Mouse (Mus musculus): Measurements from ENCODE around the gene Olfr201. TPM values are rescaled to one million over a fixed set of nuclear protein-coding genes. Genes with fewer than 3 reads are reported as not detected.
"Not testable (repeated sequence)": the region's sequence is repeated elsewhere in the genome, so short reads cannot be mapped to it uniquely, and the experiment has no call there.

The Olfr201 gene
- polyA plus RNA-seq, 1 experiment from 2014 or later = not detected

DNA sequence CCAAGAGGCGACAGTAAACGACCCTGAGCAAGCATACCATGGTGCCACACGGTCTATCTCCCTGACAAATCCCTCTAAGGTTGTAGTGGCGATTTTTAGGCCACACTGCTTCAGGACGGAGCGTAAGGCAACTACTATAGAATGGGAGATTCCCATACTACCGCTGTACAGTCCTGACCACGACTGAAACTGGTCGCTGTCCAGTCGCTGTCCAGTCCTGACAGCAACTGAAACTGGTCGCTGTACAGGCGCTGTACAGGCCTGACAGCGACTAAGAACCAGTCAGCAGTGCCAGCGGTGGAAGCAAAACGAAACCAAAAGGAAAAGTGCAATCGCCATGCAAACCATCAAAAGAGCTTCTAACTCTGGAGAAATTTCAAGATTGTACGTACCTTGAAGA lies 22.7 kb downstream of the Olfr201 start:
- TF ChIP-seq CTCF (IDR thresholded peaks at IDR 0.05; ENCODE audit: low read depth) = no peak
- 84% methylated on average over 17 of the region's 17 CpGs for WGBS
- no peaks in the 10 kb centered on the region for H3K4me1 ChIP-seq (ENCODE audit: insufficient read depth)
- no peak overlapping the region for H3K4me3 ChIP-seq (ENCODE audit: low read depth, low read length)
- H3K36me3 ChIP-seq (ENCODE audit: insufficient read depth) = no peaks in the 10 kb centered on the region
- H3K27ac ChIP-seq (ENCODE audit: low read depth) = no peak overlapping the region
- no peaks in the 10 kb centered on the region for H3K9me3 ChIP-seq (ENCODE audit: low read depth, low read length)
- H3K4me2 ChIP-seq = no peak overlapping the region
- no peak for ATAC-seq (ENCODE audit: insufficient read depth)
- no peak overlapping the region for H3K9ac ChIP-seq
- H3K27me3 ChIP-seq (ENCODE audit: insufficient read depth, low read length) = no peaks in the 10 kb centered on the region
- DNase-seq = peak; percentile 1

DNA sequence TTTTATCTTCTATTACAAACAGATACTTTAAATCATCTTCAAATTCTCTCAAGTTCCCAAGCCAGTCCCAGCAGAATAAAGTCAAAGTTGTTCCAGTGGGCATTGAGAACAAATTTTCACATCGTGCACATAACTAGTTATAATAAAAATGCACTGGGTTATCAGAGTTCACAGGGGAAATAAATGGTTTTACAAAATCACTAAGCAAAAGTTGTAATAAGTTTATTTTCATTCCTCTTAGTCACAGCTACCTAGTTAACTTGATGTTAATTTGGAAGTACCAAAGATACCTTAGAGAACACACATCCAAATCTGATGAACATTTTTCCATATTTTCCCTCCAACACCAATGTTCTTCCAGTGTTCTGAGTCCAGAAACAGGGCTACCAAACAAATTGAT lies 52.8 kb downstream of the Olfr201 start, which contains the start of gene Olfr199:
Olfr199 (minus strand) TSS at position 101 of the 400 bp plus-strand sequence.
- not testable (repeated sequence) for H3K27ac ChIP-seq (ENCODE audit: low read depth); H3K27me3 ChIP-seq (ENCODE audit: insufficient read depth, low read length); DNase-seq; H3K4me2 ChIP-seq; H3K36me3 ChIP-seq (ENCODE audit: insufficient read depth); H3K9ac ChIP-seq; ATAC-seq (ENCODE audit: insufficient read depth); H3K9me3 ChIP-seq (ENCODE audit: low read depth, low read length); H3K4me1 ChIP-seq (ENCODE audit: insufficient read depth); H3K4me3 ChIP-seq (ENCODE audit: low read depth, low read length)
- 60% methylated on average over 1 of the region's 1 CpGs for WGBS

DNA sequence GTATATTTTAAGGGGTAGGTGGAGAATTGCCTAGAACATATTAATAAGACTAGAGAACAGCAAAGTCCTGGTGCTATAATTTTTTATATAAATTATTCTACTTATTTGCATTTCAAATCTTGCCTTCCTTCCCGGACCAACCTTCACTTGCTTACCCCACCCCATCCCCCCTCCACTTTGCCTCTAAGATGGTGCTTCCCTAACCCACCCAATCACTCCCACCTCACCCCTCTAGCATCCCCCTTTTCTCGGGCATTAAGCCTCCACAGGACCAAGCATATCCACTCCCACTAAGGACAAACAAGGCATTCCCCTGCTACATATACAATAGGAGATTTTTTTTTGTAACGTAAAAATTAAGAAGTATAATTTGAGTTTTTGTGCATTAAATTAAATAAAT lies 54.6 kb downstream of the Olfr201 start:
- H3K9ac ChIP-seq; H3K4me3 ChIP-seq (ENCODE audit: low read depth, low read length); H3K4me1 ChIP-seq (ENCODE audit: insufficient read depth); H3K4me2 ChIP-seq; H3K27me3 ChIP-seq (ENCODE audit: insufficient read depth, low read length); H3K27ac ChIP-seq (ENCODE audit: low read depth); H3K36me3 ChIP-seq (ENCODE audit: insufficient read depth); ATAC-seq (ENCODE audit: insufficient read depth); DNase-seq; H3K9me3 ChIP-seq (ENCODE audit: low read depth, low read length): not testable (repeated sequence)
- 65% methylated on average over 3 of the region's 3 CpGs for WGBS

Other genes with a start within 250 kb of the Olfr201 start
- not detected in 2 replicates for gene Olfr186, start 242.3 kb downstream of the Olfr201 start, polyA plus RNA-seq (2014; fragmentation: Nextera tagmentation; extraction: Ambion mirVana)
- not detected in 2 replicates for gene Olfr187, start 232.9 kb downstream of the Olfr201 start, polyA plus RNA-seq (2014; fragmentation: Nextera tagmentation; extraction: Ambion mirVana)
- gene Olfr190, start 194.6 kb downstream of the Olfr201 start, polyA plus RNA-seq (2014; fragmentation: Nextera tagmentation; extraction: Ambion mirVana) = not detected in 2 replicates
- gene Olfr191, start 182.8 kb downstream of the Olfr201 start, polyA plus RNA-seq (2014; fragmentation: Nextera tagmentation; extraction: Ambion mirVana) = not detected in 2 replicates
- not detected in 2 replicates for gene Olfr193, start 160.8 kb downstream of the Olfr201 start, polyA plus RNA-seq (2014; fragmentation: Nextera tagmentation; extraction: Ambion mirVana)
- not detected in 2 replicates for gene Olfr194, start 151.6 kb downstream of the Olfr201 start, polyA plus RNA-seq (2014; fragmentation: Nextera tagmentation; extraction: Ambion mirVana)
- not detected in 2 replicates for gene Olfr195, start 125.6 kb downstream of the Olfr201 start, polyA plus RNA-seq (2014; fragmentation: Nextera tagmentation; extraction: Ambion mirVana)
- gene Olfr196, start 102.2 kb downstream of the Olfr201 start, polyA plus RNA-seq (2014; fragmentation: Nextera tagmentation; extraction: Ambion mirVana) = not detected in 2 replicates
- not detected in 2 replicates for gene Olfr198, start 69.1 kb downstream of the Olfr201 start, polyA plus RNA-seq (2014; fragmentation: Nextera tagmentation; extraction: Ambion mirVana)
- not detected in 2 replicates for gene Olfr199, start 52.9 kb downstream of the Olfr201 start, polyA plus RNA-seq (2014; fragmentation: Nextera tagmentation; extraction: Ambion mirVana)
- gene Olfr202, start 14.2 kb upstream of the Olfr201 start, polyA plus RNA-seq (2014; fragmentation: Nextera tagmentation; extraction: Ambion mirVana) = not detected in 2 replicates
- not detected in 2 replicates for gene Olfr203, start 26.2 kb upstream of the Olfr201 start, polyA plus RNA-seq (2014; fragmentation: Nextera tagmentation; extraction: Ambion mirVana)
- not detected in 2 replicates for gene Olfr204, start 45.6 kb upstream of the Olfr201 start, polyA plus RNA-seq (2014; fragmentation: Nextera tagmentation; extraction: Ambion mirVana)
- not detected in 2 replicates for gene Olfr205, start 58.5 kb upstream of the Olfr201 start, polyA plus RNA-seq (2014; fragmentation: Nextera tagmentation; extraction: Ambion mirVana)
- gene Olfr206, start 76.6 kb upstream of the Olfr201 start, polyA plus RNA-seq (2014; fragmentation: Nextera tagmentation; extraction: Ambion mirVana) = not detected in 2 replicates
- gene Olfr209, start 91.4 kb upstream of the Olfr201 start, polyA plus RNA-seq (2014; fragmentation: Nextera tagmentation; extraction: Ambion mirVana) = not detected in 2 replicates
- gene Gabrr3, start 134.7 kb upstream of the Olfr201 start, polyA plus RNA-seq (2014; fragmentation: Nextera tagmentation; extraction: Ambion mirVana) = not detected in 2 replicates
- gene Riox2, start 199.1 kb upstream of the Olfr201 start, polyA plus RNA-seq (2014; fragmentation: Nextera tagmentation; extraction: Ambion mirVana) = 31.6 and 34.7 TPM in 2 replicates